Mouse (Mus musculus) spleen, postnatal 10 days (tissue): ENCODE results near the gene Ubox5.
A peak's percentile ranks its signal among the peaks of the same experiment; 100 is the strongest.
"Not testable (repeated sequence)": the region's sequence is repeated elsewhere in the genome, so short reads cannot be mapped to it uniquely, and the experiment has no call there.

Experiments used
- DNase-seq, 2 experiments: peaks; one replicate each; pipeline ENCODE4 v3.0.0; 2021 to 2022; ENCODE audit warnings: low spot score in 2 of 2

Ubox5 gene

DNA sequence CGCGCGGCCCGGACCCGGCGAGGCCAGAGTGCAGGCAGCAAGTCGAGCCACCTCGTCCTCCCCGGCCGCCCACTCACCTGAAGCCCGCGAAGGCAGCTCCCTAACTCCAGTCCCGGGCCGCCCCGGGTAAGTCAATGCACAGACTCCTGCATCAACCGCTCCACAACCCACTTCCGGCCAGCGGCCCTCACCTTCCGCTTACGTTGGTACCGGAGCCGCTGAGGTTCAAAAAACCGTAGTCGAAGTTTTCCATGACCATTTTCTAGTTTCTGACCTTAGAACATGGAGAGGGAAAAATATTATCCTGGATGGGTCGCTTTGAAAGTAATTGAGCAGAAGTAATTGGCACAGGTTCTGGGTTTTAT, at the start of gene Ubox5, which contains the start of gene Fastkd5:
Ubox5 (minus strand) TSS at position 200 of the 365 bp plus-strand sequence.
Fastkd5 (minus strand) TSS at position 189 of the 365 bp plus-strand sequence.
- DNase-seq = peak; percentile 93 to 94

DNA sequence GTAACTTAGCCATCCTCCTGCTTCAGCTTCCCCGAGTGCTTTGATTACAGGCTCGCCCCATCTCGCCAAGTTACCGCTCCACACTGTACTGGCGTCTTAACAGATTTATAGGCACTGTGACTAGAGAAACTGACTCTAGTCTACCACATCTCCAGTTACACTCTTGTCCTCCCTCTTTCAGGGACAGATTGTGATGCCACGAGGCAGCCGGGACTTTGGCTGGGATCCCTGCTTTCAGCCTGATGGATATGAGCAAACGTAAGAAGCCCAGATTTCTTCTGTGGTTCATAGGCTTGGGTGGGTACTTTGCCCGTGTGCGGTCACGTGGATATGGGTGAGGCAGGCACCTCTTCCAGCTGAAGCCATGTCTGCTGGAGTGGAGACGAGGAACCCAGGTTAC, 49.3 kb upstream of the Ubox5 start:
- DNase-seq = no peak

DNA sequence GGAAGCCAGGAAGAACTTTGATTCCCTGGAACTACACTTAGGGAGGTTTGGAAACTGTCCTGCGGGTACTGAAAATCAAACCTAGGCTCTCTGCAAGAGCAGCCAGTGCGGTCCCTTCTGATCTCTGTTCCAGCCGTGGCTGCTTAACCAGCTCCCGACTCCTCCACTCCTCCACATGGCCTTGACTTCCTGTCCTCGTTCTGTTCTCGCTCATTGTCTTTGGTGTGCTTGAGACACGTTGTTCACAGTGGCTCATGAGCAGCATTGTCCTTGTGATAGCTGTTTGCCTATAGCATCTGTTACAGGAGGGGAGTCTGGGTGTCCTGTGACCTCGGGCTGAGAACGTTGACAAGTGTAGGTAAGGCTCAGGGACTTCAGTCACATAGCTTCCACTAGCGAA, 47.4 kb upstream of the Ubox5 start:
- no peak for DNase-seq

DNA sequence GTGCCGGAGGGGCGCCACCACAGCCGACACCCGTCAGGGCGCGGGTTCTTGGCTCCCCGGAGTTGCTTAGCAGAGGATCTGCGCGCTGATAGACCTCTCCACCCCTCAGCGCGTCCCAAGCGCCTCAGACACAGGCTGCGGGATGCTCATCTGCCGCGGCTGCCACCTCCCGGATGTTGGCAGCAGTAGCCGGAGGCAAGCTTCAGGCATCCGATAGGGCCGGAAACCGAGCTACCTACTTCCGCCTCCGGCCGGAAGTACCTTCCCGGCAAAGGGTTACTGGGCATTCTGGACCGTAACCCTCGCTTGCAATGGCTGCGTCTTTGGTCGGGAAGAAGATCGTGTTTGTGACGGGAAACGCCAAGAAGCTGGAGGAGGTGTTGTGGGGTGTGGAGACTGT, 37.7 kb upstream of the Ubox5 start, which contains the start of gene Itpa:
Itpa (plus strand) TSS at position 52 of the 400 bp plus-strand sequence.
- peak; percentile 81 to 90 for DNase-seq

DNA sequence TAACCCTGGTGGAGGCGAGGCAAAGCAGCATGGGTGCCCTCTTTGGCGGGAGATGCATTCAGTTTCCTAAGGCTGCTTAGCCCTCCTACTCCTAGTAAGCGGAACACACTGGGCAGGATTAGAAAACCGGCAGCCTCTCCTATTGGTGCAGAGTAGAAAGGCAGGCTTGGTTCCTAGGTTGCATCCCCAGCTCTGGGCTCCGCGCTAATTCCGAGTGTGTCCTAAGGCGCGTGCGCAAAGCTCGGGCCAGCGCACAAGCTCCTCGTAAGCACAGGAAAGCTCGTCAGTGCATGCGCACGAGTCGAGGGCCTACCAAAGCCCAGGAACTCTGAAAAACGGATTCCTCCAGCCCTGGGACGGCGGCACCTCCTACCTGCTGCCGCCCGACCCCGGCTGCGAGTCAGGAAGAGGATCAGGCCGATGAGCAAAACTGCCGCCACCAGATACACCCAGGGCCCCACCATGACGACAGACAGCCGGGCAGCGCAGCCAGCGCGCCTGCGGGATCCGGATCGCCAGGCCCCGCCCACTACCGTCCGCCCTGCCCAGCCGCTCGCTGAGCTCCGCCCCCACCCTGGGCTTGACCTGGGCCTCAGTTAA, 34.4 kb upstream of the Ubox5 start, which contains the start of gene Ddrgk1:
Ddrgk1 (minus strand) TSS at position 558 of the 600 bp plus-strand sequence.
- peak; percentile 93 to 95 for DNase-seq

DNA sequence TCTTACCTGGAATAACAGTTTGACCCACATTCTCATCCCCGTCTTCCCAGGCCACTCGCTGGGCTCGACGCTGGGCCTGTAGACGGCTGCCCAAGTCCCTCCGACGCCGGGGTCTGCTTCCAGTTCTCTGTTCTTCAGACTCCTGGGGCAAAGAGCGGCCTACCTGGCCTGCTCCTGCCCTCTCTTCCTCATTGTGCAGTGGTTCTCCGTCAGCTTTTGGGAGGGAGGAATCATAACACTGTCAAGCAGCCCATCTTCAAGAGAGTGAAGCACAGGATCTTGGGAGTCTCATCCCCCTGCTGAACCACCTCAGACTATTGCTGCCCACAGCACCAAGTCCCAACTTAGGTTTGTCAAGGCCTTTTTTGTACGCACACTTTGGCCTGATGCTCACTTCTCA, 33.5 kb upstream of the Ubox5 start:
- no peak for DNase-seq

DNA sequence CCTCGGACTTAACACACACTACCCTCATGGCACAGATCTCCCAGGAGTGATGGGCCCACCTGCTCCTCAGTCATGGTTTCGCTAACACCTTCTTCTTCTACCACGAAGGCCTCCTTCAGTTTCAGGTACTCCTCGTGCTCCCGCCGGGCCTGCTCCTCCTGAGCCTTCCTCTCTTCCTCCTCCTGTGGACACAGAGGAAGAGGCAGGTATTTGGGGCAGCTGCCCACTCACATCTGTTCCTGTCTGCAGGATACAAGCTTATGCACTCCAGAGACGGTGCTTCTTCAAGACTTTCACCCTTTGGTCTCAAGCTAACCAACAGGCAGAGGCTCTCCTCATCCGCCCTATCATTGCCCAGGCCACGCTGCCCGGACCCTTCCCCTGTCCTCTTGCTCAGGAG, 28.7 kb upstream of the Ubox5 start:
- no peak for DNase-seq

DNA sequence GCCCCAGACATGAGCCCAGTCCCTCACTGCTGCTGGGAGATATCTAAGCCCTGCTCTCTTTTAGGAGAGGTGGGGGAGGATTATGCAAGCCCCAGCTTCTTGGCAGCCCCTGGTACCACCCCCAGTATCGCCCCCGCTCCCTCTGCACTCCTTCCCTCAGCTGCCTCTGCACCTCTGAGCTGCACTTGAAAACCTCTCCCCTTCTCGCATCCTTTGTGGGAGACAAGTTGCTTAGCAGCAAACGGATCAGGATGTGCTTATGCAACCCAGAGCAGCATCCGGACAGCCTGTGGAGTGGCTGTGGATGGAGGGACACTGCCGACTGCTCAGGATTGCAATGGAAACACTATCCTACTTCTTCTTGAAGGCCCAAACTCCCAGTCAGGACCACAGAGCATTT, 27.7 kb upstream of the Ubox5 start:
- DNase-seq = no peak

DNA sequence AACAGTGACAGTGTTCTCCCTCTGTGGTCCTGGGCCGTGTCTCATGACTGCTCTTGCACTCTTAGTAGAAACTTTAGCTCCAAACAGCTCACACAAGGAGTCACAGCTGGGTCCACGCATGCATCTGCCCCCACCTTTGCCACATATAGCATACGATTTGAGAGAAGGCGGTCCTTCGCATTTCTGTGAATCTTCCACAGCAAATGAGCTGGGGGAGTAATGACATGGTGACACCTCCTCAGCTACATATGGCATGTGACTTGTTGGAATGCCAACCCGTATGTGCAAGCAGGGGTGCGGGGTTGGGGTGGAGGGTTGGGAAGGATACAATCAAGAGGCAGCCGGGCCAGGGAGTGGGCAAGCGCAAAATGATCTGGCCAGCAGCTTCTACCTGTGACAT, 26.7 kb upstream of the Ubox5 start:
- no peak for DNase-seq

DNA sequence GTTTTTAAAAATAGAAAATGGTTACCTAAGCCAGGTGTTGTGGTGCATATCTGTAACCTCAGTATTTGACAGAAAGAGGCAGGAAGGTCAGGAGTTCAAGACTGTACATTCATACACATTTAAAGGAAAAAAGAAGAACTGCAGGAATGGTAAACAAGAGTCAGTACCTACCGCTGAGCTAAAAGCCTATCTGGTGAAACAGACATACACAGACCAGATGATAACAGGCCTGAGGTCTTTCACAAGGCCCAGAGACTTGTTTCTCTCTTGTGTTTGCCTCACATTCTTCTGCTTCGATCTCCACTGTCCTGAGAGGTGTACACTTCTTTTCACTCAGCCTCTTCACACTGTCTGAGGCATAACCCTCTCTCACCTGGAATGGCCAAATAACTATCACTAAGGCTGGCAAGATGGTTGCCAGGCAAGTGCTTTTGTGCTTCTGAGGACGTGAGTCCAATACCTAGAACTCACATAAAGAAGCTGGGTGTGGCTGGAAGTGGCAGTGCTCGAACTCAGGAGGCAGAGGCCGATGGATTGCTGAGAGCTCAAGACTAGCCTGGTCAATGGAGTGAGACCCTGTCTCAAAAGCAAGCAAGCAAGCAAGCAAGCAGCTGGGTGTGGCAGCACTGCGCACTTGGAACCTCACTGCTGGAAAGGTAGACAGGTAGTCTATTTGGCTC, 26.0 kb upstream of the Ubox5 start:
- peak in 1 of 2 experiments; percentile 45 for DNase-seq

DNA sequence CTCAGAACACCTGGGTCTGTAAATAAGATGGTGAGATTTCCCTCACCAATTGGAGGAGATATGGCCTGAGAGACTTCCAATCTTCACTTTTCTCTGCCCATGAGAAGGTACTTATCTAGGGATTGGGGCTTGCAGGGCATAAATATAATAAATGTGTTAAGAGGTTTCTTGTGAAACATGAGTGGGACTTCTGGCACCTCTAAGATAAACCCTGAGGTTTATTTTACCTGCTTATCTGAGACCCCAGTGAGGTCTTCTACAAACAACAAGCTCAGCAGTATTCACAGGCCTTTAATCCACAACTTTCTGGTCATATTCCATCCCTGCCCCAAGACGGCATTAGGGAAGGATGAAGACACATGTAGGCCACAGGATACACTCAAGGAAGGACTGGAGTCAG, 23.9 kb upstream of the Ubox5 start:
- DNase-seq = no peak

DNA sequence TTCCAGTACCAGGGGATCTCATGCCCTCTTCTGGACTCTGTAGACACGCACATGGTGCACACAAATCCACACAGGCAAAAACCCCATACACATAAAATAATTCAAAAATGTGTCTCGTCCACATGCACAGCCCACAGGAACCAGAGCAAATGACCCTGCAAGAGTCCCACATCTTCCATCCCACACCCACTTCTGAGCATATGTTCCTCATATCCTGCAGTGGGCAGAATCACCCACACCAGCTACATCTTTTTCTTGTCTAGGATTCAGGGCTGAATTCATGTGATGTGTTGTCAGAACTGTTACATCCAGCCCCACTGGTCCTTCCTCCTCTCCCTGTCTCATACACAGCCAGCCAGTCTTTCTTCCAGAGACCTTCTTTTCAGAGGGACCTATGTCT, 23.5 kb upstream of the Ubox5 start:
- DNase-seq = no peak

DNA sequence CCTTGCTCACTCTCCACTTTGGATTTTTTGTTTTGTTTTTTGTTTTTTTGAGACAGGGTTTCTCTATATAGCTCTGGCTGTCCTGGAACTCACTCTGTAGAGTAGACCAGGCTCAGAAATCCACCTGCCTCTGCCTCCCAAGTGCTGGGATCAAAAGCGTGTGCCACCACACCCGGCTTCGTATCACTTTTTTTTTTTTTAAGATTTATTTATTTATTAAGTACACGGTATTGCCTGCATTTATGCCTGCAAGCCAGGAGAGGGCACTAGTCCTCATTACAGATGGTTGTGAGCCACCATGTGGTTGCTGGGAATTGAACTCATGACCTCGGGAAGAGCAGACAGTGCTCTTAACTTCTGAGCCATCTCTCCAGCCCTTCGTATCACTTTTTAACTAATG, 19.2 kb upstream of the Ubox5 start:
- DNase-seq = not testable (repeated sequence)

DNA sequence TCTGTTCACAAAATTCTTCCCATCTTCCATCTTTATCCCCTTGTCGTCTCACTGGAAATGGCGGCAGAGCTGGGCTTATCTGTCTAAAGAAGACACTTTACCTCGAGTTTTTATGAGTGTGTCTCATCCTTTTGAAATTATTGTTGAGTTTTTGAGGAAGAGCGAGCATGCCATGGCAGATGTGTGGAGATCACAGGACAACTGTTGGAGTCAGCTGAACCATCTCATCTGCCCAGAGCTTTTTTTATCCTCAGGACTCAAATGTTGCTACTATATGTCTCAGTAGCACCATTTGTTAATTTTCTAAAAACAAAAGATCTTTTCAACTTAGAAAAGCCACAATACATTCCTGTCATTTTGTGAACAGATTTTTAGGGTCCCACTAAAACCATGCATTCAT, 15.4 kb upstream of the Ubox5 start:
- no peak for DNase-seq

DNA sequence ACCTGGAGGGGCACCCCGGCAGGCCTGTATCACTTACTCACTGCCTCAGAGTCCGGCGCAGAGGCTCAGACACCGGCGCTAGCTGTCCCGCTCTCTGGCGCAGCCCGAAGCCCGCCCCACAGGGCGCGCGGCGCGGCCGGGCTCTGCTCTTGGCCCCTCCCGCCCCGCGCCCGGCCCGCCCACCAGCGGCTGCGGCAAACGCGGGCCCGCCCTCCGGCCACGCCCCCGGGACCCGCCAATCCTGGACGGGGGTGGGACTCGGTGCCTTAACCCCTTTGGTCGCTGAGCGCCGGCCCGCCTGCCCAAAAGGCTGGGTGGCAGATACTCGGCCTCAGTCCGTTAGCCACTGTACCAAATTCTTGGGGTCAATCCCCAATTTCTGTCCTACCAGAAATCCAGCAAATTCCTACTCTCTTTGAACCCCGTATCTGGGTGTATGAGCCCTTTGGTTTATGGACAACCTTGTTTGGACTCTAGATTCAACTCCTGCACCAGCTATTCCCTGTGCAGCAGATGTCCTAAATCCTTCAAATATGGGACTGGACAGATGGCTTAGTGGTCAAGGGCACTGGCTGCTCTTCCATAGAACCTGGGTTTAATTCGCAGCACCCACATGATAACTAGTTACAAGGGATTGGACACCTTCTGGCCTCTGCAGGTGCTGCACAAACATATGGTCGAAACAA, 13.0 kb upstream of the Ubox5 start, which contains the start of gene Lzts3:
Lzts3 (minus strand) TSS at position 120 of the 686 bp plus-strand sequence.
- DNase-seq = peak; percentile 89 to 95

DNA sequence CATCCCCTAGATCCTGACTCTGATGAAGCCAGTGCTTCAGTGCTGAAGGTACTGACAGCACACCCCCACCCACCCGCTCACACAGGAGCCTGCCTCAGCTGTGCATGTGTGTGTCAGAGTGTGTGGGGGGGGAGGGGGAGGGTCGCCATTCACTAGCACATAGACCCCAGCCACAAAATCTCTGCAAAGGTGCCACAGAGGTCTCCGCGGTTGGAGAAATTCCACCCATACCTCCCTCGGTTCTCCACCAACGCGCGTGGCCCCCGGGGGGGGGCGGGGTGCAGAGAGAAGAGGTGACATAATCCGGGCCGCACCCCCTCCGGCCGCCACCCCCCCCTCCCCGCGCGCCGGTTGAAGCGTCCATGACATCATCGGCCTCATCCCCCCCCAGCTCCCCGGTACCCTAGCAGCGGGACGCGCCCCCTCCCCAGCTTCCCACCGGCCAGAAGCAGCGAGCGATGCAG, 12.4 kb upstream of the Ubox5 start:
- no peak for DNase-seq

DNA sequence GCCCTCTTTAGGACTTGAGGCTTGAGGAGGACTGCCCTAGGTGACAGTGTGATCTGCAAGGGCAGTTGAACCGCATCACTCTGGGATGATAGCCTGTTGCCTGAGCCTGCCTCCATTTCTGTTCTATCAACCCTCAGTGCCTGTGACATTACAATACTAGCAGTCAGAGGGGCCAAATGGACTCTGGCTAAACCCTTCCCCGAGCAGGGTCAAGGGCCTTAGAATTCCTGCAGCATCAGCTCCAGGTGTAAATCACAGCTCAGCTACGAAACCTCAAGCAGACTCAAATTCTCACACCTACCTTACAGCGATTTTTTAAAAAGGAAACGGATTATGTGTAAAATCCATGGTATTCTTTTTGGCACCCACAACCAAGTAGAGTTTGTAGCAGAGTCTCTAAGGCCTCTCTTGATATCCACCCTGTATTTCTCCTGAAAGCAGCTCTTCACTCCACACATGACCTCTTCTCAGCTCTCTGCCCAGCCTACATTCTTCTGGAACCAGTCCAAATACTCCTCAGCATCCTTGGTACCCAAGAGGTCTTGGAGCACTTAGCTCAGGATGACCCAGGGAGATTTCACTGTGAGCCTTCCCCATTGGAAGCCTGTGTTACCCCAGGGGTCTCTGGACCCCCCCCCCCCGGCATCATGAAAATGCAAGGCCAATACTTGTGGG, 11.7 kb upstream of the Ubox5 start:
- no peak for DNase-seq

DNA sequence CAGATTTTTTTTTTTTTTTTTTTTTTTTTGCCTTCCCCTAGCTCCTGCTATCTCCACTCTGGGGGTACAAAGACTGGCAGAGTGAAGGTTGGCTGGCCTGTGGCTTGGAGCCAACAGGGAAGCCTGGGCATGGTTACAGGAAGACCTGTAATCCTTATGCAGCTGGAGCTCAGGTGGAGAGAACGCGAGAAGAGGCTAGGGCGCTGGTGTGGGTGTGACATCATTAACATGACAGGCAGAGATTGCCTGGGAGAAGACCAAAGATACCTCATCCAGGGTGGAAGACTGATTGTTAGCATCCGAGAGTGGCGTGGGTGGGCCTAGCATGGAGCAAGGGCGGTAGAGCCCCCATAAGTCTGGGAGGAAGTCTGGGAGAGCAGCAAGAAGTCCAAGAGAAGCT, 9.4 kb upstream of the Ubox5 start:
- DNase-seq = no peak

DNA sequence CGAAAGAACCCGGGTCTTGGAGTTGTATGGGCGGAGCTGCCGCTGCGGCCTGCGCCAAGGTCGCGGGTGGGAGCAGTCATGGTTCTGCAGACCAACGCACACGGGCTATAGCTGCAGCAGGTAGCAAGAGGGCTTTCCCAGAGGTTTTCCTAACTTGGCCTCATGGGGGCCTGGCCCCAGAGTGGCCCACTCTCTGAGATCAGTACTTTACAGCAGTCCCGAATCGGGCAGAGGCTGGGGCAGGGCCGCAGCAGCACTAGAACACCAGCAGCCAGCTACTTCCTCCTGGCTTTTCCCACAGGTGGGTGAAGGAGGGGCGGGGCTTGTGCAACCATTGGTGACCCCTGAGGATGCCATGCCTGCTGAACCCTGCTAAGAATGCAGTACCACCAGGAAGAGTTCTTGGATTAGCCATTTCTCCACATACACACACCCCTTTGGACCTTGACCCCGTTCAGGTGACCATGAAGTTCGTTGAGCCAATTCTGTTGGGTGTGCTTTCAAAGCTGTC, 8.3 kb upstream of the Ubox5 start:
- no peak for DNase-seq

DNA sequence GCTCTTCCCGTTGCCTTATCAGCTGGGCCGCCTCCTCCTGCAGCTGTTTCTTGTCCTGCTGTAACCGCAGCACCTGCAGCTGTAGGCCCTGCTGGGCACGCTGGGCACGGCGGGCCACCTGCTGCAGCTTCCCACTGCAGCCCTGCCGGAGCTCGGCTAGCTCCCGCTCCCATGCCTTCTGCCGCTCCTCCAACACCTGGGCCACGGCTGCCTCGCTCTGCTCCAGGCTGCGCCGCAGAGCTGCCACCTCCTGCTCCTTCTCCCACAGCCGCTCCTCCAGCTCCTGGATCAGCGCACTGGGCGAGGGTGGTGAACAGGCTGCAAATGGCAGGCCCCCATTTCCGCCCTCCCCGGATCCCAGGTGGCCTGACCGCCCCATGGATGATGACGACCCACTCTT, 6.0 kb upstream of the Ubox5 start:
- DNase-seq = peak in 1 of 2 experiments; percentile 56

DNA sequence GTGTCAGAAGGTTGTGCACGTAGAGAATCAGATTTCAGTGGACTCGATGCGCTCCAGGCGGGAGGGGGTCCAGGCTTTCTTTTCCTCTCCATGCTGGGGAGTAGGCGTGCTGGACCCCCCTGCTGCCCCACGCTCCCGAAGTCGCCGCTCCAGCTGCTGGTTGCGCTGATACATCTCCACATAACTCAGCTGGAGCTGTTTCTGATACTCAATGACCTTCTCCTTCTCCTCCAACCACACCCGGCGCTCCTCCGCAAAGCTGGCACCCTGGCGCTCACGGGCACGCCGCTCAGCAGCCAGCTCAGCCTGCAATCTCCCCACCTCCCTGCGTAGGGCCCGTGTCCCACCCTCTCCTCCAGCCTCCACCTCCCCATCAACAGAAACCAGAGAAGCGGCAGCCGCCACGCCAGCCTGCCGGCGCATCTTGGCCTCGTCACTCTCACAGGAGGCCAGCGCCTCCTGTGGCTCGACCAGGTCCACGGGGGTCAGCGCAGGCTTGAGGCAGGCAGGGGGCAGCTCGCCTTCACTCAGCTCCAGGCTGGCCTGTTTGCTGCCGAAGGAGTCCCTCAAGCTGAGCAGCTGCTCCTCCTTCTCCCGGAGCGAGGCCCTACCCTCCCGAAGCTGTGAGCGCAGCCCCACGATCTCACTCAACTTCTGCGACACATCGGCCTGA, 5.0 kb upstream of the Ubox5 start:
- peak in 1 of 2 experiments; percentile 42 for DNase-seq
